Mouse (Mus musculus) forebrain, postnatal 0 days (tissue): ENCODE results near the gene Galnt18. TPM values are rescaled to one million over a fixed set of nuclear protein-coding genes. Genes with fewer than 3 reads are reported as not detected.

ENCODE experiments used
- ATAC-seq: fragments of 200-750 bp; cut with Nextera tagmentation; 2 replicates; pipeline ENCODE4 v1.8.0; 2017; ENCODE audit warnings: mild to moderate bottlenecking, moderate library complexity
- DNase-seq: peaks from one replicate; pipeline ENCODE4 v3.0.0-alpha.2; 2015
- H3K27ac ChIP-seq: fragments of 300-500 bp; sonication (generic); 2 replicates; pipeline ENCODE4 v1.5.1; 2014; ENCODE audit warnings: low read depth, mild to moderate bottlenecking, antibody characterized with exemption, low read length, moderate library complexity, mixed read lengths
- H3K27me3 ChIP-seq: fragments of 300-500 bp; sonication (generic); 2 replicates; pipeline ENCODE4 v1.6.1; 2014; ENCODE audit warnings: mild to moderate bottlenecking, low read length, mixed read lengths; ENCODE audit not compliant: insufficient read depth
- H3K36me3 ChIP-seq: fragments of 300-500 bp; sonication (generic); 2 replicates; pipeline ENCODE4 v1.6.1; 2014; ENCODE audit warnings: mild to moderate bottlenecking, moderate library complexity; ENCODE audit not compliant: insufficient read depth
- H3K4me1 ChIP-seq: fragments of 300-500 bp; sonication (generic); 2 replicates; pipeline ENCODE4 v1.6.1; 2014; ENCODE audit warnings: antibody characterized with exemption; ENCODE audit not compliant: insufficient read depth
- H3K4me2 ChIP-seq: fragments of 300-500 bp; sonication (generic); 2 replicates; pipeline ENCODE4 v1.6.1; 2014; ENCODE audit warnings: low read depth, mild to moderate bottlenecking, moderate library complexity
- H3K4me3 ChIP-seq: fragments of 300-500 bp; sonication (generic); 2 replicates; pipeline ENCODE4 v1.5.1; 2014; ENCODE audit warnings: low read depth, low read length, mixed read lengths
- H3K9ac ChIP-seq: fragments of 300-500 bp; sonication (generic); 2 replicates; pipeline ENCODE4 v1.6.1; 2014; ENCODE audit warnings: mild to moderate bottlenecking
- H3K9me3 ChIP-seq: fragments of 300-500 bp; sonication (generic); 2 replicates; pipeline ENCODE4 v1.6.1; 2016; ENCODE audit warnings: low read length
- CTCF ChIP-seq: sonication (generic); IDR thresholded peaks from 2 replicates; pipeline ENCODE4 v1.5.1; 2016; ENCODE audit warnings: antibody characterized with exemption, control low read depth, low read depth
- WGBS: fragments of 180-500 bp; shearing (Covaris S2); extraction: QIAGEN DNeasy Blood & Tissue Kit; methylation state at CpG from one replicate; pipeline ENCODE4 v1.1.7; 2014; 5-methylcytosine and 5-hydroxymethylcytosine counted together
- polyA plus RNA-seq: library from polyadenylated mRNA; unstranded; fragments of >200 nt; fragmentation: Nextera tagmentation; extraction: Ambion mirVana; gene quantifications from 2 replicates; pipeline ENCODE4 v1.2.1, GENCODE M21; 2015
- total RNA-seq: library from RNA; depleted of rRNA; stranded (reverse); fragments of >200 nt; gene quantifications from 2 replicates; pipeline ENCODE4 v1.2.3, GENCODE M21; 2014

Gene Galnt18
- total and polyA plus RNA-seq, 2 experiments from 2014 or later, result 18.0 to 22.0 TPM

DNA sequence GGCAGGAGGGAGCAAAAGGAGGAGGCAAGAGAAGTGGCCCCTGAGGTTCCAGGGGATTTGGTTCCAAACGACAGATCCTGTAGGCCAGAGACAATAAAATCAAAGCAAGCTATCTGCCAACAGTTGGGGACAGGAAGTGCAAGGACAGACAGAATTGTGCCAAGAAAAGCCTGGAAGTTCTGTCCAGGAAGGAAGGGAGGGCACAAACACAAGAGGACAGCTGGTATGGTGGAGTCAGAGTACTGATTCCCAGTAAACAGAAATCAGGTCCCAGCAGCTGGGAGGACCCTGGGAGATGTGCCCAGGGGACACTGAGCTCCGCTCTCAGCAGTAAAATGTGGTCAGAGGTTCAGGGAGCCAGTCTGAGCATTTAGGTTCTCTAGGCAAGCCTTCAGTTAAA lies 38.2 kb downstream of the Galnt18 start:
- 50% methylated on average over 2 of the region's 2 CpGs for WGBS
- no peak for ATAC-seq
- Histone ChIP-seq H3K4me2 (no peak overlapping the region), H3K9me3 (no peaks in the 10 kb centered on the region), H3K27me3 (no peaks in the 10 kb centered on the region), H3K4me3 (no peak overlapping the region), H3K9ac (no peak overlapping the region), H3K4me1 (no peaks in the 10 kb centered on the region), H3K27ac (no peak overlapping the region), H3K36me3 (no peaks in the 10 kb centered on the region)
- no peak for DNase-seq
- TF ChIP-seq CTCF, result no peak

DNA sequence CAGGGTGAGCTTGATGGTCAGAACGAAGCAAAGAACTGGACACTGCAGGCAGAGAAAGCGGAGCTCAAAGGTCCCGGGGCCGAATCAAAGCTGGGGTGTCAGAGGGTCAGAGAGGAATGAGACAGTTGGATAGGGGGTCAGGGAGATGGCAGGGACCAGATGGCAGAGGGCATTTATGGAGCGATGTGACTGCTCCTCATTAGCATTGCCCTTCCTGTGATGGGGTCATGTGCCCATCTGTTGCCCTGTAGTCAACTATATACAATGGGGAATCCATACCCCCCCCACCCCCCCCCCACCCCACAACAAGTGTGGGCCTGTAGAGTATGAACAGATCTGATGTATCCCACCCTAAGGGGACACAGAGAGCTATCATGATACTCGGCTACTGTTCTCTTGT lies 39.7 kb downstream of the Galnt18 start:
- no peak for ATAC-seq
- no peak for DNase-seq
- TF ChIP-seq CTCF, result no peak

DNA sequence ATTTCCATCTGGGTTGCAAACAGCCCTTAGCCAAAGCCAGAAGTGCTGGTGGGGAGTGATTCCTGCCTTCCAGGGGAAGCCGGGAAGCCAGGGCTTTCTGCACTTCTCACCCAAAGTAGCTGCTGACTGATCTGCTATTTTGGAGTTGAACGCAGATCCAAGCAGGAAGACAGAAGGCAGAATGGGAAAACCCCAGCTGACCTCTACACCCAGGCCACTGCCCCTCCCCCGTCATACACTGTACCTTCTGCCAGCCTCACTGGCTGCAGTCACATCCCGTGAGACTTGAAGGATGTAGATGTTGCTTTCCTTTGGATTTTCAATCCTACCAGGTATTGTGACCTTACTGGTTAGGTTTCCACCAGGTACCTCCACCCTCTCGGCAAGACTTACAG lies 40.4 kb downstream of the Galnt18 start:
- Histone ChIP-seq H3K4me3 (no peak overlapping the region), H3K27ac (no peak overlapping the region), H3K4me2 (no peak overlapping the region), H3K36me3 (no peaks in the 10 kb centered on the region), H3K9me3 (no peaks in the 10 kb centered on the region), H3K4me1 (no peaks in the 10 kb centered on the region), H3K9ac (no peak overlapping the region), H3K27me3 (no peaks in the 10 kb centered on the region)
- DNase-seq (no peak), ATAC-seq (no peak)
- 91% methylated on average over 5 of the region's 5 CpGs for WGBS
- no peak for TF ChIP-seq CTCF

More for the DNA sequence above, 39.7 kb downstream of the Galnt18 start:
- no peaks in the 10 kb centered on the region for H3K4me1 ChIP-seq
- H3K9me3 ChIP-seq, result no peaks in the 10 kb centered on the region
- no peak overlapping the region for H3K9ac ChIP-seq
- no peak overlapping the region for H3K4me3 ChIP-seq
- H3K36me3 ChIP-seq, result no peaks in the 10 kb centered on the region
- no peak overlapping the region for H3K4me2 ChIP-seq
- H3K27ac ChIP-seq, result no peak overlapping the region
- H3K27me3 ChIP-seq, result no peaks in the 10 kb centered on the region
- 89% methylated on average over 6 of the region's 6 CpGs for WGBS

DNA sequence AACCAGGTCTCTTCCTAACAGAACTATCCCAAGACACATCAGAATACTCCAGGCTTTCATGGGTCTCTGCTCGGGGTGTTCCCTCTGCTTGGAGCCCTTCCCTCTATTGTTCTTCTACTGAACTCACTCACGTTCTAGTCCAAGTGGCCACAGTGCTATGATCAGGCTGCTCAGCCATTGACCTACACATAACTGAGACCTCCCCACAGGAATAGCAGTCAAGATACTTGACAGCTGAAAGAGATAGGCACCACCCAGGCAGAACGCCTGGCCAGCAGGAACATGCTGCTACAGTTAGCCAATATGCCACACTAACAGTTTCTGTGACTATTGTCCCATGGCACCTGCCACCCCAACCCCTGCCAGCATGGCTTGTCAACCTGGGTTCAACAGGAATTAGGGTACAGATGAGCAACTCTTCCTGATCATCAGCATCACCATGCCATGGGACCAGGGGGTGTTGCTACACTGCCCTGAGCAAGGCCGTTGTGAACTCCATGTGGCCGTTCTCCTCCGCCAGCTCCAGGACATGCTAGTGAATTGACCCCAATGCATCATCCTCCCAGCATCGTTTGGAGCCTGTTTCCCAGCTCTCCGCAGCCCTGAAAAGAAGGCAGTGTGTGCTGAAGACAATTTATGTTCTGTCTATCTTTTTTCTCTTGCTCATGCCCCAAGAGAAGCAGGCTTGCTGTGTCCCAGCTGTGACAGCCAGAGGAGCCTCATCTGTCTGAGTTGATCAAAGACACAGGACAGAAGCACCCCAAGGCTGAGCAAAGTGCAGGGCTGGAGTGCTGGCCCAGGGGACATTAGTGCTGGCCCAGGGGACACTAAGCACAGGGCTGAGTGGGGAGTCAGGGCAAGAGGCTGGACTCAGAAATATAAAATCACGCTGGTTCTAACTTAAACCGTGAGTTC lies 41.1 kb downstream of the Galnt18 start:
- Histone ChIP-seq H3K9ac (no peak overlapping the region), H3K4me2 (no peak overlapping the region), H3K27ac (no peak overlapping the region), H3K4me1 (no peaks in the 10 kb centered on the region), H3K27me3 (no peaks in the 10 kb centered on the region), H3K9me3 (no peaks in the 10 kb centered on the region), H3K36me3 (no peaks in the 10 kb centered on the region), H3K4me3 (no peak overlapping the region)
- no peak for TF ChIP-seq CTCF
- 70% methylated on average over 10 of the region's 10 CpGs for WGBS
- no peak for ATAC-seq
- DNase-seq, result no peak

DNA sequence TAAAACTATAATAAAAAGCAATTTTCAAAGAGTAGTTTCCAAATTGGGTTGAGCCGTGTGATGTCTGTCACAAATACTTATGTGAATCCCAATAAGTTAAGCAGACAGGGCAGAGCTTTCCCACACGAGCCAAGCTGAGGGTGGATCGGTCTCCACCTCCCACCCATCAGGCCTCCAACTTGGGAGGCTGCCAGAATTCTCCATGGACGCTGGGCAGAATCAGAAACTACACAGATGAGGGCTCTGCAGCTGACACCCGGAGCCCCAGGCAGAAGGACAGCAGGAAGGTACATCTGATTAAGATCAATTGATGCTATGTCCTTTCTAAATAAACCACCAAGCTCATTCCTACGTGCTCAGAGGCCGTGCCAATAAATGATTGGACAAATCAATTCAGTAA lies 42.4 kb downstream of the Galnt18 start:
- 62% methylated on average over 7 of the region's 7 CpGs for WGBS
- Histone ChIP-seq H3K4me3 (no peak overlapping the region), H3K9me3 (no peaks in the 10 kb centered on the region), H3K27ac (no peak overlapping the region), H3K27me3 (no peaks in the 10 kb centered on the region), H3K36me3 (no peaks in the 10 kb centered on the region), H3K9ac (no peak overlapping the region), H3K4me2 (no peak overlapping the region), H3K4me1 (no peaks in the 10 kb centered on the region)
- no peak for TF ChIP-seq CTCF
- ATAC-seq (no peak), DNase-seq (no peak)

DNA sequence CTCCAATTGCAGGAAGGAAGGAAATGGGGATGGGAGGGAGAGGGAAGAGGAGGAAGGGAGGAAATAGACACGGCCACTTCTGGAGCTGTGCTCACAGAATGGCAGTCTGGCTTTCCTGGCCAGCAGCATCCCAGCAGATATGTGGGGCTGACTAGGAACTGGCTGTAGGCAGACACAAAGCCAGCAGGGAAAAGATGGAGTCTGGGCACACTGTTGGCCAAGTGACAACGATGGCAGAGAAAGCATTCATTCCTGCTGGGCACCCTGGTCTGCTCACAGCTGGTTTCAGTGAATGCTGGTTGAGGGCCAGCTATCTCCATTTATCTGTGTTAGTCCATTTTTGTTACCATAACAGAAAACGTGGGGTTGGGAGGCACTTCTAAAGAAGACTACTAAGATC lies 43.4 kb downstream of the Galnt18 start:
- ATAC-seq (peak; percentile 14; the same call in 1 of the 2 replicates), DNase-seq (peak; percentile 35)
- Histone ChIP-seq H3K27ac (0 out of 2 replicates have a peak overlapping the region, but pooled peaks have one; percentile 35), H3K4me1 (no peaks in the 10 kb centered on the region), H3K36me3 (no peaks in the 10 kb centered on the region), H3K9me3 (no peaks in the 10 kb centered on the region), H3K9ac (no peak overlapping the region), H3K4me2 (no peak overlapping the region), H3K4me3 (no peak overlapping the region), H3K27me3 (no peaks in the 10 kb centered on the region)
- WGBS, result 53% methylated on average over 3 of the region's 3 CpGs
- TF ChIP-seq CTCF, result no peak
